Mouse (Mus musculus) thymus, adult 2 months (tissue): Measurements from ENCODE around the gene Wdr6. TPM values are rescaled to one million over a fixed set of nuclear protein-coding genes. Genes with fewer than 3 reads are reported as not detected.

Experiments used
- DNase-seq: peaks from one replicate; pipeline ENCODE4 v3.0.0; 2021
- H3K27ac ChIP-seq: fragments of 200-500 bp; 2 replicates; pipeline ENCODE4 v1.5.1; 2012; ENCODE audit warnings: low read length, control low read depth; ENCODE audit not compliant: control insufficient read depth, insufficient read depth
- H3K27me3 ChIP-seq: fragments of 200-500 bp; 2 replicates; pipeline ENCODE4 v1.6.1; 2012; ENCODE audit warnings: mild to moderate bottlenecking, low read length, moderate library complexity, mixed read lengths; ENCODE audit not compliant: control insufficient read depth, insufficient read depth
- H3K36me3 ChIP-seq: fragments of 200-500 bp; 2 replicates; pipeline ENCODE4 v1.6.1; 2012; ENCODE audit warnings: mild to moderate bottlenecking, low read length, moderate library complexity; ENCODE audit not compliant: control insufficient read depth, insufficient read depth
- H3K4me1 ChIP-seq: fragments of 200-500 bp; replicated peaks from 2 replicates; pipeline ENCODE4 v1.6.1; 2012; ENCODE audit warnings: low read length; ENCODE audit not compliant: control insufficient read depth, insufficient read depth
- H3K4me3 ChIP-seq: fragments of 200-500 bp; 2 replicates; pipeline ENCODE4 v1.5.1; 2012; ENCODE audit warnings: mild to moderate bottlenecking, low read length, control low read depth, moderate library complexity; ENCODE audit not compliant: control insufficient read depth, insufficient read depth
- CTCF ChIP-seq: fragments of 200-500 bp; IDR thresholded peaks from 2 replicates; pipeline ENCODE4 v1.5.1; 2012; ENCODE audit warnings: mild to moderate bottlenecking, control low read depth, low read length, moderate library complexity, borderline replicate concordance; ENCODE audit not compliant: control insufficient read depth, poor library complexity, insufficient read depth; ENCODE audit errors: extremely low read depth
- POLR2A ChIP-seq: fragments of 200-500 bp; IDR thresholded peaks from 2 replicates; pipeline ENCODE4 v1.6.1; 2012; ENCODE audit warnings: mild to moderate bottlenecking, low read length, control low read depth, moderate library complexity; ENCODE audit not compliant: control insufficient read depth, poor library complexity, insufficient read depth; ENCODE audit errors: extremely low read depth
- WGBS: fragments of 180-500 bp; shearing (Covaris S2); methylation state at CpG from one replicate; pipeline ENCODE4 v1.1.7; 2018; 5-methylcytosine and 5-hydroxymethylcytosine counted together
- polyA plus RNA-seq: library from polyadenylated mRNA; depleted of rRNA; stranded (reverse); fragments of >200 nt; gene quantifications from 2 replicates; pipeline ENCODE4 v1.2.3, GENCODE M21; 2012

Wdr6 gene
- polyA plus RNA-seq, 1 experiment = 106 TPM

DNA sequence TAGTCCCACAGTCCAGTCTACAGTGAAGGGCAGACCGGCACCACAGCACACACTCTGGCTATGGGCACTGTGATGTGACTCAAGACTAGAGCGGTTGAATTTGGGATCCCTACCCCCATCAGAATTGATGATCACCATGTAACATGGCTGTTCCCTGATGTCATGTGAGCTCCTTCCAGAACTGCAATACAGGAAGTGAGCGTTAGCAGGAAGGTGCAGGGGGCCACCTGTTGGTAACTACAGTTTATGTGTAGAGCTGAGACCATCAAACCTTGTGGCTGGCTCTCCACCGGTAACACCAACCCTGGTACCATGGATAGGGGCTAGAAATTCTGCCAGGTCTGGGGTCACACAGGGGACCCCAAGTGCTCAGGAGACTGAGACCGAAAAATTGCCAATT lies 10.7 kb upstream of the Wdr6 start:
- DNase-seq = peak; percentile 39
- no peak overlapping the region for H3K4me3 ChIP-seq
- no peaks in the 10 kb centered on the region for H3K36me3 ChIP-seq
- TF ChIP-seq CTCF (no peak), POLR2A (no peak)
- peaks cover 2% of the 10 kb centered on the region; the same call in 1 of the 2 replicates for H3K4me1 ChIP-seq
- H3K27me3 ChIP-seq = no peaks in the 10 kb centered on the region
- 69% methylated on average over 5 of the region's 5 CpGs for WGBS
- no peak overlapping the region for H3K27ac ChIP-seq

DNA sequence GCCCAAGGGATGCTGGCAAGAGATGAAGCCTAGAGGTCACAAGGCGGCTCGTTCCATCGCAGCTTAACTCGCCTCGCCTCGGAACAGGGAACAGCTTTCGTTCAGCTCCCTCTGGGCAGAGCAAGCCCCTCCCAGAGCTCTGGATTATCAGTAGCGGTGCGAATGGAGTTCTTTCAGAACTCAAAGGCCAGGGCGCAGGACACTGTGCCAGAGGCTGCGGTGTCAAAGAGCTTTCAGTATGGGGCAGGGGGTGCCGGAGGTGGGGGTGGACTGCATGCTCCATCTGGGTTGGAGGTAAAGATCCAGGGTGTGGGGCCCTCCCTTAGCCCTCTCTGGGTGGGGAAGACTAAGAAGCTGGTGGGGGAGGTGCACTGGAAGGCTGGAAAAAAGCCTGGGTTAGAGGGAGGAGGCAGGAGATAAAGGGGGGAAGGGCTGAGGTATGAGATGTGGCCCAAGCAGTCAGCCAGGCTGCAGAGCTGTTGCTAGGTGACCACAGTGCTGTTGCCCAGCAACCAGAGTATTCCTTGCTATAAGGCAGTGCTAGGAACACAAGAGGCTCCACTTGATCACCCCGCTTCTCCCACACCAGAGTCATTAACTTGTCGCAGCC lies 9.1 kb upstream of the Wdr6 start:
- no peak overlapping the region for H3K4me3 ChIP-seq
- no peak for DNase-seq
- H3K4me1 ChIP-seq = peaks cover 2% of the 10 kb centered on the region; the same call in 1 of the 2 replicates
- 87% methylated on average over 14 of the region's 14 CpGs for WGBS
- TF ChIP-seq CTCF (no peak), POLR2A (no peak)
- no peaks in the 10 kb centered on the region for H3K27me3 ChIP-seq
- H3K27ac ChIP-seq = no peak overlapping the region
- no peaks in the 10 kb centered on the region for H3K36me3 ChIP-seq

DNA sequence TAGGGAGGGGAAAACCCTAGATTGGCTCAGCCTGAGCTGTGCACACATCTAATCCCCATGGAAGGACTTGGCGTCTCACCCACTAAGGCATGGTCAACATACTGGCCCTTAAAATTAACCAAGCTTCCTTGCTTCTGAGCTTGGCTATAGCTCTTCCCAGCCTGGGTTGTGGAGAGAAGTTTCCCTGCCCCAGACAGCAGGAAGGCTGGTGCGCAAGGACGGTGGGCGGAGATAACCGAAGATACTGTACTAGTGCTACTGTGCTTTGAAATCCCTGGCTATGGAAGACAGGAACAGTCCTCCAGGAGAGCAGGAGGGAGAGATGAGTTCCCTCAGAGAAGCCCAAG lies 778 bp upstream of the Wdr6 start:
- peak overlapping the region; percentile 63; the same call in 1 of the 2 replicates for H3K4me3 ChIP-seq
- no peaks in the 10 kb centered on the region for H3K27me3 ChIP-seq
- 95% methylated on average over 5 of the region's 5 CpGs for WGBS
- no peaks in the 10 kb centered on the region for H3K36me3 ChIP-seq
- H3K27ac ChIP-seq = no peak overlapping the region
- H3K4me1 ChIP-seq = peaks cover 19% of the 10 kb centered on the region
- TF ChIP-seq CTCF = no peak
- no peak for TF ChIP-seq POLR2A
- DNase-seq = no peak

GRCm38 (mm10) chr9:108577934-108578544 lies 500 bp downstream of the Wdr6 start:
- H3K36me3 ChIP-seq = peaks cover 5% of the 10 kb centered on the region; the same call in 1 of the 2 replicates
- WGBS = 2% methylated on average over 24 of the region's 24 CpGs
- H3K27me3 ChIP-seq = no peaks in the 10 kb centered on the region
- H3K4me1 ChIP-seq = peaks cover 19% of the 10 kb centered on the region
- H3K4me3 ChIP-seq = peak overlapping the region; percentile 63
- H3K27ac ChIP-seq = peak overlapping the region; percentile 17; the same call in 1 of the 2 replicates
- TF ChIP-seq CTCF = no peak
- no peak for TF ChIP-seq POLR2A
- DNase-seq = peak; percentile 45

GRCm38 (mm10) chr9:108577025-108577424 lies 1.5 kb downstream of the Wdr6 start:
- no peak overlapping the region for H3K4me3 ChIP-seq
- no peak for DNase-seq
- H3K36me3 ChIP-seq = peaks cover 9% of the 10 kb centered on the region
- WGBS = 58% methylated on average over 6 of the region's 6 CpGs
- no peaks in the 10 kb centered on the region for H3K27me3 ChIP-seq
- H3K4me1 ChIP-seq = peaks cover 19% of the 10 kb centered on the region
- TF ChIP-seq CTCF = no peak
- H3K27ac ChIP-seq = no peak overlapping the region

- DNase-seq = no peak
- 94% methylated on average over 37 of the region's 37 CpGs for WGBS
- H3K27me3 ChIP-seq = no peaks in the 10 kb centered on the region
- no peak overlapping the region for H3K27ac ChIP-seq
- TF ChIP-seq CTCF (no peak), POLR2A (no peak)
- no peak overlapping the region for H3K4me3 ChIP-seq
- H3K4me1 ChIP-seq = peaks cover 22% of the 10 kb centered on the region
- H3K36me3 ChIP-seq = peaks cover 12% of the 10 kb centered on the region
Observed at GRCm38 (mm10) chr9:108575321-108576297, 2.9 kb downstream of the Wdr6 start.
